Mouse (Mus musculus): Measurements from ENCODE around the gene Ntsr2. TPM values are rescaled to one million over a fixed set of nuclear protein-coding genes. Genes with fewer than 3 reads are reported as not detected.

Gene Ntsr2
- polyA plus RNA-seq, 1 experiment from 2014 or later, result 0.13 TPM

DNA sequence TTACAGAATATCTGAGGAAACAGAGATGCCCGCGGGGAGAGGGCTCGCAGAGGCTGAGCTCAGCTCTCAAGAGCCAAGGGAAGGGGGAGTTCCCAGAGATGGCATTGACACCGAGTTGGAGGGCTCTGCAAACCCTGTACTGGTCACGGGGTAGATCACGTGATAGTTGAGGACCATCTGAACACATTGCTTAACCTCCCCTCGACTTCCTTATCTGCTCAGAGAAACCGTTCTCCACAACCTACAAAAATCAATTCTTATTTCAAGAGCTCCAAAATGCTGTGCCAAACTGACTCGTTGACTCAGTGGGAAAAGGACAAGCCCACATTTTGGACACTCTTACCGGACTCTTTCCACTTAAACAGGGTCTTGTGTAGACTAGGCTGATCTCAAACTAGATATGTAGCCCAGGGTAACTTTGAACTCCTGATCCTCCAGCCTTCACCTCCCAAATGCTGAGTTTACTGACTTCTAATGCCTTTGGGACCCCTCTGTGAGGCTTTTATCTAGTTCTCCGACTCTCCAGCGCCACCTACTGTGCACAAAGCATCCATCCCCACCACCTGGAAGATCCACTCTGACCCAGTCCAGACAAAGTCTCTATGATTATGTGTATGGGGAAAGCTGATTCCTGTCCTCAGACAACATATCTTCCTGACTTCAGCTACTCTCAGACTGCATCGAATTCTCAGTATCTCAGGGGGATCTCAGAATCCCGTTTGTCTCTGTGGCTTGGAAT is 18.9 kb upstream of the Ntsr2 start:
- WGBS, result 60% methylated on average over 14 of the region's 14 CpGs
- H3K27me3 ChIP-seq, result no peaks in the 10 kb centered on the region
- no peak overlapping the region for H3K4me2 ChIP-seq
- ATAC-seq (ENCODE audit: low FRiP score), result no peak
- no peaks in the 10 kb centered on the region for H3K36me3 ChIP-seq (replicated peaks)
- H3K27ac ChIP-seq, result no peak overlapping the region
- no peaks in the 10 kb centered on the region for H3K9me3 ChIP-seq
- no peaks in the 10 kb centered on the region for H3K4me1 ChIP-seq
- no peak overlapping the region for H3K4me3 ChIP-seq (replicated peaks)
- H3K9ac ChIP-seq, result no peak overlapping the region

DNA sequence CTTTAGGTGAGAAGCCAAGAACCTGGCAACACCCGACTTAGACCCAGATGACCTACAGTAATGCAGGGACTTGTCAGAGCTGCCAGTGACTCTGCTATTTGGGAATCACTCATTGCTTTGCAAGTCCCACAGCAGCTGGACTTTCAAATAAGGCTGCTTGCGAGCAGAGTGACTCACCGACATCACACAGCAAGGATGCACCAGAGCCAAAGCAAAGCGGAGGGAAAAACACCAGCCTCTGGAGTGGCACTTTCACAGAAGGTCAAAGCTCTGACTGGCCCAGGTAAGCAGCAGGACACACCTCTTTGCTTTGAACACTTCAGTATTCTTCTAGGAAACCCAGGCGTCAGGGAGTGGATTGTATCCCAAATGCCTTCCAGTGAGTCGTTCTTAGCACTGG is 17.4 kb upstream of the Ntsr2 start:
- Histone ChIP-seq H3K4me1 (no peaks in the 10 kb centered on the region), H3K9ac (no peak overlapping the region), H3K4me3 (replicated peaks) (no peak overlapping the region), H3K4me2 (no peak overlapping the region), H3K9me3 (no peaks in the 10 kb centered on the region), H3K27ac (no peak overlapping the region), H3K36me3 (replicated peaks) (no peaks in the 10 kb centered on the region), H3K27me3 (no peaks in the 10 kb centered on the region)
- no peak for ATAC-seq (ENCODE audit: low FRiP score)
- WGBS, result 82% methylated on average over 6 of the region's 6 CpGs

DNA sequence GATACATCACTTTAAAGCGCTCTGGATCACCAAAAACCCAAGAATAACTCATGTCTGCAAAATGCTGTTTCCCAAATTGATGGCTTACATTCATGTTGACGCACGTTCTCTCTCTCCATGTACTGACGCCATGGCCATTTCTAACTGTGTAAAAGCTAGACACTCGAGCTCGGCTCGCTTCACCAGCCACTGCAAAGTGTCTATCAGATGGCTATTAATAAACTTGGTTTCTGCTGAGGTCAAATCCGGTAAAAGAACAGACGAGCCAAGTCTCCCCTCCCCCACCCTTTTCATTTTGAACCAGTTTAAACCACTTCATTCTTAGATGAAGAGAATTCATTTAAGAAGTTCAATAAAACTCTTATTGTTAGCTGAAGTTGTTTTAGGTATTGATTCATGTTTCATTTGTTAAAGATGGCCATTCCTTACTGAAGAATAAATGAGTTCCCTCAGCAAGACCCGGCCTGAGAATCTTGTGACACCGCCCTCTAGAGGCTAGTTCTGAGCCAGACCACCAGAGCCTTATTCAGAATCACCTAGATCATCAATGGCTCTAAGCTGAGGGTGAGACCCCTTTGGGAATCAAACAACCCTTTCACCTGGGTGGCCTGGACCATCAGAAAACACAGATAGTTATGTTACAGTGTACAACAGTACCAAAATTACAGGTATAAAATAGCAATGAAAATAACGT is 14.0 kb upstream of the Ntsr2 start:
- Histone ChIP-seq H3K4me2 (no peak overlapping the region), H3K27me3 (no peaks in the 10 kb centered on the region), H3K27ac (no peak overlapping the region), H3K9me3 (no peaks in the 10 kb centered on the region), H3K36me3 (replicated peaks) (no peaks in the 10 kb centered on the region), H3K9ac (no peak overlapping the region), H3K4me3 (replicated peaks) (no peak overlapping the region), H3K4me1 (peaks cover 9% of the 10 kb centered on the region)
- no peak for ATAC-seq (ENCODE audit: low FRiP score)
- 76% methylated on average over 12 of the region's 12 CpGs for WGBS

DNA sequence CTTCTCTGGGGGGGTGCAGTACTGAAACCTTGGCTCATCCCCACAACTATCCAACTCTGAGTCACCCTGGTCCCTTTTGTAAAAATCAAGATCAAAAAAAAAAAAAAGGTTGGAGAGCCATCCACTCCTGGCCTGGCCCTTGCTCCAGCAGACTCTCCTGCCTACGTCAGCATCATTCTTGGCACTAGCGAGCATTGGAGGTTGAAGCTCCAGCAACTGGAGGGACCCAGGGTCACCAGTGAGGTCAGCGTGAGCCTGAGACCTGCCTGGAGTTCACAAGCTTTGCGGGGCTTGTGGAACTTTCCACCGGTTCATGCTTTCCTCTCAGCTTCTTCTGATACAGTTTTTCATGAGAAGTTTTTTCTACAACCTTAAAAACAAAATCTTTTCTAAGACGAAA is 13.1 kb upstream of the Ntsr2 start:
- no peaks in the 10 kb centered on the region for H3K36me3 ChIP-seq (replicated peaks)
- no peak for ATAC-seq (ENCODE audit: low FRiP score)
- H3K4me2 ChIP-seq, result no peak overlapping the region
- no peaks in the 10 kb centered on the region for H3K9me3 ChIP-seq
- no peak overlapping the region for H3K27ac ChIP-seq
- H3K4me3 ChIP-seq (replicated peaks), result no peak overlapping the region
- 91% methylated on average over 6 of the region's 6 CpGs for WGBS
- H3K27me3 ChIP-seq, result no peaks in the 10 kb centered on the region
- peaks cover 15% of the 10 kb centered on the region for H3K4me1 ChIP-seq
- H3K9ac ChIP-seq, result no peak overlapping the region

DNA sequence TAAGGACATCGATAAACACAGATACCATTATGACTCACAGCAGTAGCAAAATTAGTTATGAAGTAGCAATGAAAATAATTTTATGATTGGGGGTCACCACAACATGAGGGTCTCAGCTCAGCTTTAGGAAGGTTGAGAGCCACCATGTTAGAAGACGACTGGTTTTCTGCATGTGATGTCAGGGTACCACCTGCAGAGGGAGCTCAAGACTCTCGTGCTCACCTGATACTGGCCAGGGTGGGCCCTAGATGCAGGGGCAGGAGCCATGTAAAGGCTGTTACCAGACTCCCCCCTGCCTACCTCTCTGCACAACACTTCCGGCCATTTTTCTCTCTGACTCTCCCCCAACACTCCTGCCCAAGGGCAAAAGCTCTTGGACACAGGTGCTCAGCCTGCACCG is 11.2 kb upstream of the Ntsr2 start:
- H3K36me3 ChIP-seq (replicated peaks), result no peaks in the 10 kb centered on the region
- H3K27me3 ChIP-seq, result no peaks in the 10 kb centered on the region
- no peak for ATAC-seq (ENCODE audit: low FRiP score)
- H3K4me3 ChIP-seq (replicated peaks), result no peak overlapping the region
- H3K27ac ChIP-seq, result no peak overlapping the region
- no peaks in the 10 kb centered on the region for H3K9me3 ChIP-seq
- peaks cover 15% of the 10 kb centered on the region for H3K4me1 ChIP-seq
- no peak overlapping the region for H3K9ac ChIP-seq
- H3K4me2 ChIP-seq, result no peak overlapping the region
- WGBS, result 67% methylated on average over 5 of the region's 5 CpGs

DNA sequence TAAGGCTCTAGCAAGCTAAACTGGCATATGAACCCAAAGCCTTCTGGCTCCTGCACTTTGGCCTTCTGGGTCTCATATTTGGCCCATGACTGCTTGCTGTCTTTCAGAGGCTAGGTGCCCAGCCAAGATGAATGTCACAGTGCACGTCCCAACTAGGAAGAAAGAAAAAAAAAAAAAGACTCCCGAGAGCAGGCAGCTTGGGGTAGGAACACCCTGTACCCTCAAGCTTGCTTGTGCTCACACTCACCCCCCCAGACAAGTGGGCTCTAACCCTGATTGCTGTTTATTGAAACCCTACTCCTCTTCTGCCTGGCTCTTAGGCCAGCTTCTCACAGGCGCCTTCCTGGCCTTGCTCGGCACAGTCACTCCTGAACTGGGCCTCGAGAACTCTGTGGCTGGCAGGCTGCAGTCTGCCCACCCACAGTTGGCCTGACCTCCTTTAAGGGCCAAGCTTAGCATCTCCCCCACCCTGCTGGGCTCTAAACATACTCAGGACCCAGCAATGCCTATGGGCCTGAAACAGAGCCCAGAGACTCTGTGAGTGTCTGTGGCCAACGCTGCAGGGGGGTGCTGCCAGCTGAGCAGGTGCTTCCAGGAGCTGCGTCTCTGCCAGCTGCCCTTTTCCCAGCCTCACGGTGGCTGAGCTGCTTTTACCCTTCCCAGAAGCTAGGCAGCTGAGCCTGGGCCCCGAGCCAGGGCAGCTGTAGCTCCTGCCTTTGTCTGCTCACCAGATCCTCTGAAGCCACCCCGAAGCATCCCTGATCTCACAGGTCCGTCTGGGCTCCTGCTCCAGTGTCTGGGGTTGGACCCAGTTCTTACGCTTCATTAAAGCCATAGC is 9.5 kb upstream of the Ntsr2 start:
- peak; percentile 83 for ATAC-seq (ENCODE audit: low FRiP score)
- H3K27me3 ChIP-seq, result no peaks in the 10 kb centered on the region; the same call in 1 of the 2 replicates
- no peak overlapping the region for H3K4me2 ChIP-seq
- peaks cover 15% of the 10 kb centered on the region for H3K4me1 ChIP-seq
- peak overlapping the region; percentile 37 for H3K27ac ChIP-seq
- H3K4me3 ChIP-seq (replicated peaks), result no peak overlapping the region
- H3K9ac ChIP-seq, result no peak overlapping the region
- H3K9me3 ChIP-seq, result no peaks in the 10 kb centered on the region
- 49% methylated on average over 12 of the region's 12 CpGs for WGBS
- H3K36me3 ChIP-seq (replicated peaks), result no peaks in the 10 kb centered on the region

DNA sequence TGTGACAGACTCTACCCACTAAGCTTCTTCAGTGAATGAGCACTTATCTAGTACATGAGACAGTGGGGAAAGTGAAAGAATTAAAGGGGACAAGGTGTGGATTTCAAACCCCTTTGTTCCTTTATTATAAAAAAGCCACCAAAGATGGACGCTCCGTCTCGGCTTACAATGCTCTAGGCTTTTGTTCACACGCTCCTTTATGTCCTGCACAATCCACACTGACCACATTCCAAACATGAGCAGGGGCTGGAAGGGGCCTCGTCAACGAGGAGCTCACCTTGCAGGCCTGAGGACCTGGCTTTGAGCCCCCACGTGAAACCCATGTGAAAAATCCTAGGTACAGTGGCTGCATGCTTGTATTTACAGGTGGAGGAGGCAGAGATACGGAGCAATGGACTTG is 8.5 kb upstream of the Ntsr2 start:
- no peak for ATAC-seq (ENCODE audit: low FRiP score)
- WGBS, result 22% methylated on average over 8 of the region's 8 CpGs
- H3K9me3 ChIP-seq, result no peaks in the 10 kb centered on the region
- H3K4me1 ChIP-seq, result peaks cover 15% of the 10 kb centered on the region
- H3K27ac ChIP-seq, result no peak overlapping the region
- no peaks in the 10 kb centered on the region; the same call in 1 of the 2 replicates for H3K27me3 ChIP-seq
- no peak overlapping the region for H3K4me2 ChIP-seq
- no peaks in the 10 kb centered on the region for H3K36me3 ChIP-seq (replicated peaks)
- peak overlapping the region; percentile 21; the same call in 1 of the 2 replicates for H3K9ac ChIP-seq
- H3K4me3 ChIP-seq (replicated peaks), result no peak overlapping the region

DNA sequence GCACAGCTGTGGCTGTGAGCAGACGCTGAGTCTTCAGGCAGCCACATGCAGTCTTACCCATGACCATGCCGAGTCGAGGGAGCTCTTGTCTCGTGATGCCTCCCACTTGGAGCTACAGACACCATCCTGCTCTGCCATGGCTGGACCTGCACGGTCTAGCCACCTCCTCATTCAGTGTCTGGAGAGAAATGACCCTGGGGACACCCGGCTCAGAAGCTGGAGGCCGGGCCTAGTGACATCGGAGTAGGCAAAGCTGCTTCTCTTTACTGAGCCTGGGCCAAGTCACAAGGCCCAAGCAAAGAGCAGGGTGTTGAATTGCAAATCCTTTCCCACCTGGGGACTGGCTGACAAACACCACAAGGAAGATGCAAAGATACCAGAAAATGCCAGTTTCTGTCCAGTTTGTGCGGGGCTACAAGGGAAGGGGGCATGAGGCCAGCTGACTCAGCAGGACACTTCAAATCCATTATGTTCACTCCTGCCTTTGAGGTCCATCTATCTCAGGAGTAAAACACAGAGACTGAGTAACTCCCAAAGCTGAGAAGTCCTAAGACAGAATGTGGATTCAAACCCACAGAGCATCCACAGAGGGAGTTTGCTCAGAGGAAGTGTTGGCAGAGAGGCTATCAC is 6.3 kb upstream of the Ntsr2 start:
- Histone ChIP-seq H3K4me1 (peaks cover 15% of the 10 kb centered on the region), H3K9ac (no peak overlapping the region), H3K4me3 (replicated peaks) (no peak overlapping the region), H3K27me3 (peaks cover 7% of the 10 kb centered on the region), H3K9me3 (no peaks in the 10 kb centered on the region), H3K4me2 (no peak overlapping the region), H3K27ac (no peak overlapping the region), H3K36me3 (replicated peaks) (no peaks in the 10 kb centered on the region)
- no peak for ATAC-seq (ENCODE audit: low FRiP score)
- WGBS, result 62% methylated on average over 9 of the region's 9 CpGs

DNA sequence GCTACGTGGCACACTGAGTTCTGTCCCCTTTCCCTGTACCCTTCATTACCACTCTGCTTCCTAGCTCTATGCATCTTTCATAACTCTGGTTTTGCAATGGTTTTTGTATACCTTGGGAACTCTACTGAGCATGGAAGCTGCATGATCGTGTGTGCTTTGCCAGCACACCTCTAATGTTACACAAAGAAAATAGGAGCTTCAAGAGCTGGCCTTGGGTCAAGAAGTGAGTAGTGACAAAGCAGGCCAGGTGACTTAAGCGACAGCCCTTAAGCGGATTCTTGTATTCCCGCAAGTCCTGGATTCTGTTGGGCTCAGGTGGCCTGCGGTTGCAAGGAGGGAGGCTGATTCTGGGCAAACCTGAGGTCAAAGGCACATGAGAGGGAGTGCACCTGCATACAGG is 4.9 kb upstream of the Ntsr2 start:
- ATAC-seq (ENCODE audit: low FRiP score), result no peak
- Histone ChIP-seq H3K27ac (no peak overlapping the region), H3K36me3 (replicated peaks) (no peaks in the 10 kb centered on the region), H3K9ac (no peak overlapping the region), H3K4me1 (peaks cover 15% of the 10 kb centered on the region), H3K4me3 (replicated peaks) (no peak overlapping the region), H3K4me2 (no peak overlapping the region), H3K9me3 (no peaks in the 10 kb centered on the region), H3K27me3 (peaks cover 21% of the 10 kb centered on the region)
- WGBS, result 93% methylated on average over 6 of the region's 6 CpGs

DNA sequence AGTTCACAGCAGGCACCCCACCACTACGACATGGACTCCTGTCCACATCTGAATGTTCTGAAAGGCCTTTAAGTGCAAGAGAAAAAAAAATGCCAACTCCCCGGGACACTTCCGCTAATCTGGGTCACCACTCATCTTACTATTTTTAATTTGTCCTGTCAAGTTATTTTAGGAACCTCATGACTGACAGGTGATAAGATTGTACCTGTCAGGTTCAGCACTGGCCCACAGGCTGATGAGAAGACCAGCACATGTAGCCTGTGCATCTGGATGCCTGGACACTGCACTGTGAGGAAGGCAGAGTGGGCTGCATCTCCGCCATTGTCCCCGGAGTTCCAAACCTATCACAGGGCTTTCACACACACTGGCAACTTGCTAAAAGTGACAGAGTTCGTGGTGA is 3.4 kb upstream of the Ntsr2 start:
- peaks cover 36% of the 10 kb centered on the region for H3K27me3 ChIP-seq
- H3K4me2 ChIP-seq, result no peak overlapping the region
- H3K4me1 ChIP-seq, result peaks cover 5% of the 10 kb centered on the region
- ATAC-seq (ENCODE audit: low FRiP score), result no peak
- H3K9me3 ChIP-seq, result no peaks in the 10 kb centered on the region
- H3K36me3 ChIP-seq (replicated peaks), result no peaks in the 10 kb centered on the region
- H3K4me3 ChIP-seq (replicated peaks), result no peak overlapping the region
- 85% methylated on average over 6 of the region's 6 CpGs for WGBS
- H3K9ac ChIP-seq, result no peak overlapping the region
- no peak overlapping the region for H3K27ac ChIP-seq

DNA sequence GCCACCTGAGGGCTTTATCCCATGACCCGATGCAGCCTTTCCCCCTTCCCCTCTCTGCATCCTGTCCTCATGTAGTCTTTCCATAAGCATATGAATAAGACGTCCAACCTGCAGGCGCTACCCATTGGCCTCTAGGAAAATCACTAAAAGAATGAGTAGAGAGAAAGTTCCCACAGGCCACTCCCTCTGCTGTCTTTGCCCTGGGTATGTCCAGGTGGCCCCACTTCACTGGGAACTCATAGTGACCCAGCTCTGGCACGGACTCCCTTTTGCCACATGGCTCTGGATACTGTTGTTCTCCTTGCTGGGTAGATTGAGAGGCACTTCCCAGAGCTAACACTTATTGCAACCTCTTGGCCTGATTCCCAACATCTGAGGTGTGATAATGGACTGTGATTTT is 2.4 kb downstream of the Ntsr2 start:
- Histone ChIP-seq H3K9me3 (no peaks in the 10 kb centered on the region), H3K4me3 (replicated peaks) (no peak overlapping the region), H3K27ac (no peak overlapping the region), H3K36me3 (replicated peaks) (no peaks in the 10 kb centered on the region), H3K4me1 (peaks cover 5% of the 10 kb centered on the region), H3K27me3 (peaks cover 49% of the 10 kb centered on the region), H3K9ac (no peak overlapping the region), H3K4me2 (no peak overlapping the region)
- no peak for ATAC-seq (ENCODE audit: low FRiP score)
- WGBS, result 79% methylated on average over 4 of the region's 4 CpGs
